Mouse (Mus musculus) ovary, adult 18-20 months (tissue): ENCODE measurements around the gene Pygm.

Experiments used
- DNase-seq: peaks from one replicate; pipeline ENCODE4 v3.0.0; 2022; ENCODE audit warnings: low spot score, mixed read lengths

Gene Pygm

GRCm38 (mm10) chr19:6409176-6409575 is 25.0 kb downstream of the Pygm start:
- DNase-seq, result no peak

DNA sequence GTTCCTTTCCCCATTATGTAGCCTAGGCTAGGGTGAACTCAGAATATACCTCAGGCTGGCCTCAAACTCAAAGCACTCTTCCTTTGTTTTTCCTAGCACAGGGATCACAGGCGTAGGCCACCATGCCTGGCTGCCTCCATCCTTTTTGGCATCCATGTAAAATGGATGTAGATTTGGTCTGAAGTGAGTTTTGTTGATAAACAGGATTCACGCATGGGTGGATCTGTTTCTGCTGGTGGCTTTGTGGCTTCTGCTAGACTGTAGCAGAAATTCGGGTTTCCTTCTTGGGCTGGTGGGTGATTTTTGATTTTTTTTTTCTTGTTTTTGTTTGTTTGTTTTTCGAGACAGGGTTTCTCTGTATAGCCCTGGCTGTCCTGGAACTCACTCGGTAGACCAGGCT is 25.7 kb downstream of the Pygm start:
- no peak for DNase-seq

- no peak for DNase-seq
Measured at GRCm38 (mm10) chr19:6412798-6413197, 28.6 kb downstream of the Pygm start.

DNA sequence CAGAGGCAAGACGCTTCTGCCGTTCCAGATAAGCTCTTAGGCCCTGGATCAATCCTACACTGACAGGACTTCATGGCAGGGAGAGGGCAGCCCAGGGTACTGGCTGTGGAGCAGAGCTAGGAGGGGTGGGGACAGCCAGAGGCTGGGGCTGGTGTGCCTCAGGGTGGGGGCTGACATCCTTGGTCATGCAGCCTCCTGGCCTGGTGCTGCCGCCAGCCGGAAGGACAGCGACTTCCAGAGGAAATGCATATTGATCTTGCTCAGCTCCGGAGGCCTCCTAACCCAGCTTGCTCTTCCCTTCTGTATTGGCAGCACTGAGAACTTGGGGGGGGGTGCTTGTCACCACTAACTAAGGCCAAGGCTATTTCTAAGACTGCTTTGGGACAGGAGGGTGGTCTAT is 31.3 kb downstream of the Pygm start:
- DNase-seq, result no peak

DNA sequence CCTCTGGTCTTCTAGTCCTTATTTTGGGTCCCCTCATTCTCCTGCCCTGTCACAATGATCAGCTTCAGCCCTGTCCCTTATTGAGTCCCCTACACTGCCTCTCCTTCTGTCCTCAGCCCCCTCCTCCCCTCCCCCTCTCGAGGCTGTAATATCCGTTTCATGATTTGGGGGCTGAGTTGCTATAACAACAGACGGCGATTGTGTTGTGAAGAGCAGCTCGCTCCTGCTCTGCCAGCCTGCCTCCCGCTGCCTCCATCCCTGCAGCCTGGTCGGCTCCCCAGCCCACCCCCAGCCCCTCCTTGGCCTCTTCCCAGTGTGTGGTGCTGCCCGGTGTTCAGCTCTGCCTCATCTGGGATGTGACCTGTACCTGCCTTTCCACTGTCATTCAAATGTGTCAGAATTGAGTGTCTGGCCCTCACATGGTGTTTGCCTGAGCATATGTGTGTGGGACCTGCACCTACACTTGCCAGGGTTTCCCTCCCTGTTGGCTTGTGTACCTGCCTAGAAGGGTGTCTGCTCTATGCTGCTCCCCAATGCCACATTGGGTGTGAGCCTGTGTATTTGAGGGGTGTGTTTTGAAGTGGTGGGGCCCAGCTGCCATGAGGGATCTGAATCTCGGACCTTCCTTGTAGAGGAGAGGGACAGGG is 32.0 kb downstream of the Pygm start:
- DNase-seq, result no peak

DNA sequence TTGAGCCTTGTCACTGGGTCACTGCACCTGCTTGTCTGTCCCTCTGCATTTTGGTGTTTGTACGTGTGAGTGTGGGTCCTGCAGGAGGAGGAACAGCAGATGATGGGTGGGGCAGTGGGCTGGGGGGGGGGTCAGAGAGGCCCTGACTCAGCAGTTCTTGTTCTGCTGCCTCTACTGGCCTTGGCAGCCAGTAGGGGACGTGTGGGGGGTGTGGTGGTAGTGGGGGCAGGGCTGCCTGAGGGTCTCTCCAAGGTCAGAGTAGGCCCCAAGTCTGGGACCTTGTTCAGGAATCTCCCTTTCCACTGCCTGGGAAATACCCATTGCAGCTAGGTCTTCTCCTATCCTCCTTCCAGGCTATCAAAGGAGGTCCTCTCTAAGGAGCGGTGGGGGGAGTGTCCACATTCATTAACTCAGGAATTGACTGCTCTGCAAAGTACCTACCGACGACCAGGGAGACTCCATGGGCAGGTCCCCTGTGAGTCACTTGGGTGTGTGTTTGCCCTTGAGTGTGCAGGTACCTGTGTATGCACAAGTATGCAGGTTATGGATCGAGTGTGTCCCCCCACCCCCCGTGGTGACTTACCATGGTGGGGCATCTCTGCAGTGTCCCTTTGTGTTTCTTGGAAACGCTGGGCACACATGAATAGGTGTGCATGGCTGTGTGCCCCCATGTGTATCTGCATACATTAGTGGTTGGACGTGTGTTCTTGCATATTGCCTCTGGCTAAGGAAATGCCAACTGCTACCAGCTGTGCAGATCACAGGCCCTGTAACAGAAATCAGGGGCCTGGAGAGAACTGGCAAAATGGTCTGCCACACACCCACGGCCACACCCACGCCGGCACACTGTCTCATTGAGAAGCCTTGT is 32.9 kb downstream of the Pygm start:
- no peak for DNase-seq

DNA sequence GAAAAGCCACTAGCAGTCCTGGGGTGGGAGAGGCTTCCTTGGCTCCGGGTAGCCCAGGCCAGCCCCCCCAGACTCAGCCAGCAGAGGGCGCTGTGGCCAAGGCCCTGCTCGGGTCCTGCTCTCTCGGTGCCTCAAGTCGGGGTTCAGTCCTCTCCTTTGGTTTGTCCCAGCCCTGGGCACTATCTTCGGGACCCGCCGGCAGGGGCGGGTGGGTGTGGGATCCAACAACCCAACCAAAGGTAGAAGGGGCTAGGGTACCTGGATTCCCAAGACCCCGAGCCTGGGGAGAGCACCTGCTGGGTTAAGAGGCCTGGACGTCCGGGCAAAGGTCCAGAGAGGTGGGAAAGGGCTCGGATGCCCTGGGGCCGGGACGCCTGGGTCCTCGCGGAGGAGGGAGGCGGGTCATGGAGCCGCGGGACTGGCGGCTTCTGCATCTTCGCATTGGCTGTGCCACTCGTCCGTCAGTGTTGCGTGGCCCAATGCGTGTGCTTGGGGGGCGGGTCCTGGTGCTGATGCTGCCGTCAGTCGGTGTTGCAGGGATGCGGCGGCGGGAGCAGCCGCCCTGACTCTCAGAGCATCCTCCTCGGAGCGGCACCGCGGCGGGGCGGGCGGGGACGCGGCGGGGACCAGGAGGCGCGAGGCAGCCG is 34.2 kb downstream of the Pygm start, which contains the start of gene Nrxn2:
Nrxn2 (plus strand) TSS at position 499 of the 647 bp plus-strand sequence.
- DNase-seq, result peak; percentile 71

GRCm38 (mm10) chr19:6418984-6419692 is 34.9 kb downstream of the Pygm start:
- DNase-seq, result no peak

GRCm38 (mm10) chr19:6419805-6420310 is 35.7 kb downstream of the Pygm start:
- no peak for DNase-seq

- DNase-seq, result no peak
Measured at GRCm38 (mm10) chr19:6420481-6421210, 36.4 kb downstream of the Pygm start.

- no peak for DNase-seq
Measured at GRCm38 (mm10) chr19:6421211-6421590, 37.0 kb downstream of the Pygm start.

DNA sequence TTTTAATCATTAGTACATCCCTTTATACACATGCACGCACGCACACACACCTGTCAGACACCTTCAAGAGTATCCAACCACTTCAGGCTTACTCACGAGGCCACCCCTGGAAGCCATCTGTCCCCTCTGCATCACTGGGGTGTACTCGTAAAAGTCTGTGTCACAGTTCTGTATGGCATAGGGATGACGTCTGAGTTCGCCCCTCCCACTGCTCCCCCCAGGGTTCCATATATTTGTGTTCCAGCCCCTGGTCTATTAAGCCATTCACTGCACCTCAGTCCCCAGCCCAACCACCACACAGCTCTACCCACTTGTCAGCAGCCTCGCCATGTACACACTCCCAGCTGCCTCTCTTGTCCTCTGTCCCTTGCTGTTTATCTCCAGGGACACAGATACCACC is 37.8 kb downstream of the Pygm start:
- DNase-seq, result no peak

GRCm38 (mm10) chr19:6423241-6423640 is 39.0 kb downstream of the Pygm start:
- DNase-seq, result no peak

DNA sequence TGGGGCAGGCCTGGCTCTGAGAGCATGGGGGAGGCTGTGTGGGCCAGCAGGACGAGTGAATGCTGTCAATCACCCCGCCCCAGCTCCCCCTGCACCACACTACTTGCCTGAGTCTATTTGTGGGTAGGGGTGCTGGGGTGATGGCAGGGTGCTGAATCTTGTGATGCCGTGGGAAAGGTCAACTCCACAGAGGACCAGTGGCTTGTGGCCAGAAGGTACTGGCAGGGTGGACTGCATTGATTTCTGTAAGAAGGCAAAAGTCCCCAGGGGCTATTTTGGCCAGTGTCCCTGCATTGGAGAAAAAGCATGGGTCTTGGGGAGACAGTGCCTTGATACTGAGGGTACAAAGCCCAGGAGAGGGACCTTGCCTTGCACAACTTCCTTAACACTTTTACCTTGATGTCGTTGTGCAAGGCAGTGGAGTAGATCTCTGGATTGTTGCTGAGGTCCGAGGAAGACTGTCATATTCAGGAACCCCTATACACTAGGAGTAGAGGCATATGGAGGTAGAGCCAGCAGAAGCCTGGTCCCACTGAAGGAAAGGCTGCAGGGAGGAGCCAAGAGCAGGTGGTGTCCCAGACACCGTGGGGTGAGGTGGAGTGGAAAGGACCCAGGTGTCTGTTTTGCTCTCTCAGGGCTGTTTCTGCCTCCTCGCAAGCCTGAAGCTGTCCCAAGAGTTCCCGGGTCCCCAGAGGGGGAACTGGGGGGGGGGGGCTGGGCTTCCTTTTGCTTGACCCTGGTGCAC is 40.1 kb downstream of the Pygm start:
- no peak for DNase-seq

DNA sequence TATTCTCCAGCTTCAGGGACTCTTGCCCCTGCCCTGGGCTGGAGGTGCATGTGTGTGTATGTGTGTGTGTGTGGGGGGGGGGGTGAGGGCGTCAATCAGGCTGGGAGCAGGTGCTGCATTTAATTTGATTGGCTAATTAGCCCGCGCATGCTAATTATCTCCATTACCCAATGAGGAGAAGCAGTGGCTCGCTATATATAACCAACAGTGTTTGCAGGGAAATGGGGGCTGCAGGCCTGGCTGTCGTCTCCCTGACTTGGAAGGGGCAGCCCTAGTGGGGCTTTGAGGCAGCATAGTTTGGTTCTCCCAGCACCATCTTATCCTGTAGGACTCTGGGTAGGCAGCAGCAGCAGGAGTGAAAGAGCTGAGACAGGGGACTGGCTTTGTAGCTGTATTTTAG is 41.4 kb downstream of the Pygm start:
- no peak for DNase-seq

DNA sequence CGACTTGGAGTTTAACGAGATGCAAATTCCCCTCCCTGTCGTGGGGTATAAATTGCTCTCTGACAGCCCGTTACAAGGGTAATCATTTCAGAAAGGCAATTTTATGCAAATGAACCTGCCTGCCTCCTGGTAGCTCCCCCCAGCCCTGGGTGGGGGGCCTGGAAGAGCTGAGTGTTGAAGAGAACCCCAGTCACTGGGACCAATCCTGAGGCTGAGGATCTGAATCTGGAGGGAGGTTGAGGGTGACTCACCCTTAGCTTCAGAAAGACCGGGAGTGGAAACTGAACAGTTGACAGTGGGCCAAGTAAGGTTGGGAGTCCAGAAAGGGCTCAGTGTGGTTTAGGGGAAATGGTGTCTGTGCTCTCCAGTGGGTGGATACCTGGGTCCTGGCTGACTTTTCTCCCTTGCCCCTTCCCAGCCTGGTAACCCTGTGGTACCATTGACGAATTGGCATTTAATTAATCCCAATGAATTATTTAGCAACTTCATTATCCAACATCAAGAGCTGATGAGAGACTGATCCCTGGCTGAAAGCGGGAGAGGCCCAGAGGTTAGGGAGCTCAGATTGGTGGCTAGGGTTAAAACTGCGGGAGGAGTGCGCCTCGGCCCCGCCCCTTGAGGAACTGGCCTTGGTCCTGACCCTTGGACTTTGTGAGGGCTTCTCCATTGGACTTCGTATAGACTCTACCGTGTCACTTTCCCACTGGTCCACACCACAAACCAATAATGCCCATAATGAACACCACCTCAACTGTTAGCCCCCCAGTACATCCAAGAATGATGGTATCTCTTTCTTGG is 42.7 kb downstream of the Pygm start:
- no peak for DNase-seq

- no peak for DNase-seq
Measured at GRCm38 (mm10) chr19:6427653-6428434, 43.6 kb downstream of the Pygm start.

DNA sequence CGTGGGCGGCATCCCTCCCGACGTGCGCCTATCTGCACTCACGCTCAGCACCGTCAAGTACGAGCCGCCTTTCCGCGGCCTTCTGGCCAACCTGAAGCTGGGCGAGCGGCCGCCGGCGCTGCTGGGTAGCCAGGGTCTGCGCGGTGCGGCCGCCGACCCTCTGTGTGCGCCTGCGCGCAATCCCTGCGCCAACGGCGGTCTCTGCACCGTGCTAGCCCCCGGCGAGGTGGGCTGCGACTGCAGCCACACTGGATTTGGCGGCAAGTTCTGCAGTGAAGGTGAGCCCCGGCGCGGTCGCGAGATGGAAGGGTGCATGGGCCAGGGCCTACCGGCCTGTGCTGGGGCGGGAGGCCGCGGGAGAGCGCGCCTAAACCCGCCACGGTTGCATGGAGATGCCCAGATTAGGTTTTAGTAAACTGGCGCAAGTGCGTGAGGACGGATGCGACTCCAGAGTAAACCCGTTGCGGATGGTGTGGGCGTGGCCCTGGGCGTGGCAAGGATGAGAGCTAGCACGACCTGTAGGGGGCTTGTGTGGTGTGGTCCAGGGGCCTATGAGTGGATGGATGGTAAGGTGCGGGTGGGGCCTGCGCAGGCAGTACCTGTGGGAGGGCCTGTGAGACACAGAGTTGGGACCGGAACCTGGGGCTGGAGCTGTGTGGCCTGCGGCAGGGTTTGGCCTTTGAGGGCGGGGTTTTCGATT is 44.5 kb downstream of the Pygm start:
- no peak for DNase-seq
